Mouse (Mus musculus) heart, postnatal 0 days (tissue): ENCODE data around the gene Fcho1.

Source experiments
- CTCF ChIP-seq: IDR thresholded peaks from 2 replicates; pipeline ENCODE4 v1.5.1; 2016; ENCODE audit warnings: antibody characterized with exemption, control low read depth, low read depth
- EP300 ChIP-seq: IDR thresholded peaks from 2 replicates; pipeline ENCODE4 v1.6.1; 2016; ENCODE audit warnings: antibody characterized with exemption, low read depth

DNA sequence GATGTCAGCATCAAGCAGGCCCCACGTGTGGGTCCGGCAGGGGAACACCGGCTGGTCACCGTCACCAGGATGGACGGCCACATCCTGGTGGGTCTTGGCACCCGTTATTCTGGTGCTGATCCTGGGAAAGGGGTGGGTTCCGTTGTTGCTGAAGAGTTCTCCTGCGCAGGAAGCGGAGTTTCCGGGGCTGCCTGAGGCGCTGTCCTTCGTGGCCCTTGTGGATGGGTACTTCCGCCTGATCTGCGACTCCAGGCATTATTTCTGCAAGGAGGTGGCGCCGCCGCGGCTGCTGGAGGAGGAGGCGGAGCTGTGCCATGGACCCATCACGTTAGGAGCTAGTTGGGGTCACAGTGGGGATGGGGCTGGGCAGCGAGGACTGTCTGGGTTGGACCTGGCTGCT is 45.0 kb downstream of the Fcho1 start:
- no peak for TF ChIP-seq CTCF
- TF ChIP-seq EP300, result no peak
